8 mouse cellular contexts compared by ENCODE assay signal in the genomic region with DNA sequence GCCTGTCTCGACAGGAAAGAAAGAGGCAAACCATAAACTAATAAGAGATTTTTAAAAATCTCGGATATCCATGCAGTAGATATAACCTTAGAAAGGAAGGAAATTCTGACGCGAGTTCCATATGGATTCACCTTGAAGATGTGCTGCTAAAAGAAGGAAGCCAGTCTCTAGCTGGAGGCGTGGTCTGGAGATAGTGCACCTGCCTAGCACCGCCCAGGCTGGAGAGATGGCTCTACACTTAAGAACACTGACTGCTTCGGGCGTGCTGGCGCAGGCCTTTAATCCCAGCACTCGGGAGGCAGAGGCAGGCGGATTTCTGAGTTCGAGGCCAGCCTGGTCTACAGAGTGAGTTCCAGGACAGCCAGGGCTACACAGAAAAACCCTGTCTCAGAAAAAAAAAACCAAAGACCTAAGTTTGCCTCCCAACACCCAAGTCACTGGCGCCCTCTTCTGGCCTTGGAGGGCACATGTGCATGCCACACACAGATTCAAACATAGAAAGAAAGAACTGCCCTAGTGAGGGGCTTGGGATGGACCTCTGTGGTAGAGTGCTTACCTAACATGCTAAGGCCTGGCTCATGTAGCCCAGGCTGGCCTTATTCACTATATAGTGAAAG. TPM values are rescaled to one million over a fixed set of nuclear protein-coding genes. Genes with fewer than 3 reads are reported as not detected.
A peak's percentile ranks its signal among the peaks of the same experiment; 100 is the strongest.
DNase-seq lines count a peak whose midpoint lies in the region; ATAC-seq and TF ChIP-seq lines count a peak whose summit lies in the region.

No protein-coding gene starts in this region.

- H3K79me2 ChIP-seq in C2C12 (ENCODE audit: control insufficient read depth, insufficient read depth) = peaks cover 42% of the 10 kb centered on the region

- no peaks in the 10 kb centered on the region for H3K27me3 ChIP-seq in hindbrain, embryonic 11.5 days (ENCODE audit: control insufficient read depth, insufficient read depth, low read length)
- H3K27me3 ChIP-seq in hindbrain, embryonic 13.5 days = no peaks in the 10 kb centered on the region
- no peaks in the 10 kb centered on the region for H3K27me3 ChIP-seq in C2C12 (ENCODE audit: control insufficient read depth, insufficient read depth, insufficient read length)
- no peaks in the 10 kb centered on the region for H3K27me3 ChIP-seq in embryonic facial prominence, embryonic 10.5 days (replicated peaks; ENCODE audit: low read depth, poor library complexity, severe bottlenecking)

- WGBS in hindbrain, embryonic 11.5 days = 76% methylated on average over 13 of the region's 13 CpGs
- 75% methylated on average over 13 of the region's 13 CpGs for whole genome bisulfite sequencing in hindbrain, embryonic 13.5 days
- 75% methylated on average over 13 of the region's 13 CpGs for WGBS in embryonic facial prominence, embryonic 10.5 days
- 74% methylated on average over 13 of the region's 13 CpGs for WGBS in lung, adult 2 months

- TF ChIP-seq CTCF in C2C12 (IDR thresholded peaks at IDR 0.05; ENCODE audit: control insufficient read depth, insufficient read depth, insufficient read length) = peak; percentile 45
- peak; percentile 79 for TF ChIP-seq CTCF in lung, adult 2 months (IDR thresholded peaks at IDR 0.05; ENCODE audit: insufficient read depth, low read length)

- ATAC-seq in hindbrain, embryonic 11.5 days (ENCODE audit: low FRiP score) = no peak
- no peak for ATAC-seq in hindbrain, embryonic 13.5 days (ENCODE audit: low FRiP score)

- H3K9ac ChIP-seq in hindbrain, embryonic 11.5 days (ENCODE audit: low read depth, low read length) = no peak overlapping the region
- H3K9ac ChIP-seq in hindbrain, embryonic 13.5 days = no peak overlapping the region

- no peaks in the 10 kb centered on the region; the same call in 1 of the 2 replicates for H3K4me1 ChIP-seq in hindbrain, embryonic 11.5 days (replicated peaks; ENCODE audit: control insufficient read depth, insufficient read depth, low read length)
- peaks cover 25% of the 10 kb centered on the region for H3K4me1 ChIP-seq in hindbrain, embryonic 13.5 days (replicated peaks)
- H3K4me1 ChIP-seq in embryonic facial prominence, embryonic 10.5 days = peaks cover 22% of the 10 kb centered on the region
- H3K4me1 ChIP-seq in lung, adult 2 months (ENCODE audit: control insufficient read depth, insufficient read depth, low read length) = peaks cover 7% of the 10 kb centered on the region

- H3K36me3 ChIP-seq in hindbrain, embryonic 11.5 days (ENCODE audit: control insufficient read depth, insufficient read depth, low read length) = peaks cover 7% of the 10 kb centered on the region; the same call in 1 of the 2 replicates
- H3K36me3 ChIP-seq in hindbrain, embryonic 13.5 days = peaks cover 60% of the 10 kb centered on the region
- peaks cover 42% of the 10 kb centered on the region for H3K36me3 ChIP-seq in C2C12 (ENCODE audit: control insufficient read depth, insufficient read depth)
- H3K36me3 ChIP-seq in embryonic facial prominence, embryonic 10.5 days (replicated peaks) = peaks cover 68% of the 10 kb centered on the region

- H3K4me2 ChIP-seq in hindbrain, embryonic 11.5 days (replicated peaks; ENCODE audit: low read depth, low read length) = no peak overlapping the region
- no peak overlapping the region for H3K4me2 ChIP-seq in hindbrain, embryonic 13.5 days

- peaks cover 8% of the 10 kb centered on the region for H3K79me3 ChIP-seq in C2C12 (ENCODE audit: low read depth)

- DNase-seq in hindbrain, embryonic 11.5 days (ENCODE audit: low spot score) = peak; percentile 75
- peak; percentile 81 for DNase-seq in adipocyte (ENCODE audit: low spot score)
- peak; percentile 53 for DNase-seq in embryonic facial prominence, embryonic 10.5 days (ENCODE audit: low spot score)
- peak; percentile 39 for DNase-seq in lung, adult 2 months
- peak; percentile 61 to 86 for DNase-seq in spleen, postnatal 10 days (ENCODE audit: low spot score in 2 of 2)
- DNase-seq in layer of hippocampus, adult 9-10 months (ENCODE audit: low spot score) = no peak

- H3K4me3 ChIP-seq in hindbrain, embryonic 11.5 days (ENCODE audit: low read depth, low read length) = no peak overlapping the region
- H3K4me3 ChIP-seq in hindbrain, embryonic 13.5 days = no peak overlapping the region
- H3K4me3 ChIP-seq in C2C12 (ENCODE audit: insufficient read depth, poor library complexity, severe bottlenecking) = no peak overlapping the region
- H3K4me3 ChIP-seq in embryonic facial prominence, embryonic 10.5 days = peak overlapping the region; percentile 70; the same call in 1 of the 2 replicates
- no peak overlapping the region for H3K4me3 ChIP-seq in lung, adult 2 months (replicated peaks; ENCODE audit: extremely low read depth, low read depth, low read length)

- H3ac ChIP-seq in C2C12 (ENCODE audit: control insufficient read depth, insufficient read length, low read depth) = no peak overlapping the region

- H3K9me3 ChIP-seq in hindbrain, embryonic 11.5 days (ENCODE audit: control insufficient read depth, low read length) = no peaks in the 10 kb centered on the region
- H3K9me3 ChIP-seq in hindbrain, embryonic 13.5 days = no peaks in the 10 kb centered on the region
- 0 out of 2 replicates have a peak, but pooled peaks cover 3% of the 10 kb centered on the region for H3K9me3 ChIP-seq in embryonic facial prominence, embryonic 10.5 days

- no peak overlapping the region for H3K27ac ChIP-seq in hindbrain, embryonic 11.5 days (ENCODE audit: low read depth, low read length)
- no peak overlapping the region for H3K27ac ChIP-seq in hindbrain, embryonic 13.5 days
- no peak overlapping the region for H3K27ac ChIP-seq in embryonic facial prominence, embryonic 10.5 days (replicated peaks)

- no peak for TF ChIP-seq POLR2A in lung, adult 2 months (IDR thresholded peaks at IDR 0.05; ENCODE audit: borderline replicate concordance, extremely low read depth, low read depth, low read length)

TF ChIP-seq in C2C12, 6 proteins besides CTCF, POLR2A, EP300 and RAD21:
- TF ChIP-seq FOSL1 (IDR thresholded peaks at IDR 0.05; ENCODE audit: insufficient read depth, low read length, poor library complexity, severe bottlenecking) (no peak), MYOG (IDR thresholded peaks at IDR 0.05; ENCODE audit: control insufficient read depth, extremely low read depth, insufficient read length) (no peak), CEBPB (IDR thresholded peaks at IDR 0.05; ENCODE audit: low read depth) (no peak)

RNA-seq across cellular contexts. Expression of a gene that starts 1.8 kb away (rescaled TPM):
- 18.8 and 20.3 TPM in 2 replicates for polyA plus RNA-seq in hindbrain, embryonic 11.5 days (2014; fragmentation: Nextera tagmentation; extraction: Ambion mirVana)
- 24.6 and 26.9 TPM in 2 replicates for polyA plus RNA-seq in hindbrain, embryonic 13.5 days (2015; fragmentation: Nextera tagmentation; extraction: Ambion mirVana)
- 7.0 TPM for polyA plus RNA-seq in C2C12 (2012; fragmentation: generic; extraction: Trizol)
- 26.3 and 29.1 TPM in 2 replicates for polyA plus RNA-seq in embryonic facial prominence, embryonic 10.5 days (2016; fragmentation: Nextera tagmentation; extraction: Ambion mirVana)
- 15.1 TPM in 2 replicates for polyA plus RNA-seq in lung, adult 2 months (2012; rRNA removed)

RNA-seq across cellular contexts. Expression of a gene that starts 1.9 kb away (rescaled TPM):
- 34.7 and 37.5 TPM in 2 replicates for polyA plus RNA-seq in hindbrain, embryonic 11.5 days (2014; fragmentation: Nextera tagmentation; extraction: Ambion mirVana)
- 27.7 and 28.2 TPM in 2 replicates for polyA plus RNA-seq in hindbrain, embryonic 13.5 days (2015; fragmentation: Nextera tagmentation; extraction: Ambion mirVana)
- 52.1 TPM for polyA plus RNA-seq in C2C12 (2012; fragmentation: generic; extraction: Trizol)
- polyA plus RNA-seq in embryonic facial prominence, embryonic 10.5 days (2016; fragmentation: Nextera tagmentation; extraction: Ambion mirVana) = 59.7 and 62.4 TPM in 2 replicates
- 32.3 and 35.4 TPM in 2 replicates for polyA plus RNA-seq in lung, adult 2 months (2012; rRNA removed)

RNA-seq across cellular contexts. Expression of a gene that starts 21.3 kb away (rescaled TPM):
- polyA plus RNA-seq in hindbrain, embryonic 11.5 days (2014; fragmentation: Nextera tagmentation; extraction: Ambion mirVana) = 238 and 247 TPM in 2 replicates
- polyA plus RNA-seq in hindbrain, embryonic 13.5 days (2015; fragmentation: Nextera tagmentation; extraction: Ambion mirVana) = 231 and 236 TPM in 2 replicates
- 206 TPM for polyA plus RNA-seq in C2C12 (2012; fragmentation: generic; extraction: Trizol)
- 300 and 301 TPM in 2 replicates for polyA plus RNA-seq in embryonic facial prominence, embryonic 10.5 days (2016; fragmentation: Nextera tagmentation; extraction: Ambion mirVana)
- 35.0 and 37.1 TPM in 2 replicates for polyA plus RNA-seq in lung, adult 2 months (2012; rRNA removed)

RNA-seq across cellular contexts. Expression of a gene that starts 32.7 kb away (rescaled TPM):
- polyA plus RNA-seq in hindbrain, embryonic 11.5 days (2014; fragmentation: Nextera tagmentation; extraction: Ambion mirVana) = 8.2 and 8.3 TPM in 2 replicates
- polyA plus RNA-seq in hindbrain, embryonic 13.5 days (2015; fragmentation: Nextera tagmentation; extraction: Ambion mirVana) = 33.5 and 34.0 TPM in 2 replicates
- 37.8 TPM for polyA plus RNA-seq in C2C12 (2012; fragmentation: generic; extraction: Trizol)
- polyA plus RNA-seq in embryonic facial prominence, embryonic 10.5 days (2016; fragmentation: Nextera tagmentation; extraction: Ambion mirVana) = 7.4 and 8.2 TPM in 2 replicates
- polyA plus RNA-seq in lung, adult 2 months (2012; rRNA removed) = 39.2 and 51.0 TPM in 2 replicates

RNA-seq across cellular contexts. Expression of a gene that starts 54.0 kb away (rescaled TPM):
- polyA plus RNA-seq in hindbrain, embryonic 11.5 days (2014; fragmentation: Nextera tagmentation; extraction: Ambion mirVana) = 5.2 and 6.1 TPM in 2 replicates
- polyA plus RNA-seq in hindbrain, embryonic 13.5 days (2015; fragmentation: Nextera tagmentation; extraction: Ambion mirVana) = 16.2 and 17.3 TPM in 2 replicates
- polyA plus RNA-seq in C2C12 (2012; fragmentation: generic; extraction: Trizol) = 37.6 TPM
- polyA plus RNA-seq in embryonic facial prominence, embryonic 10.5 days (2016; fragmentation: Nextera tagmentation; extraction: Ambion mirVana) = 2.4 and 4.7 TPM in 2 replicates
- polyA plus RNA-seq in lung, adult 2 months (2012; rRNA removed) = 11.8 and 16.1 TPM in 2 replicates
